Mouse (Mus musculus) megakaryocyte, embryonic 14.5 days (primary cell): ENCODE data around the gene Agap1.

Source experiments
- FLI1 ChIP-seq: IDR thresholded peaks from 2 replicates; pipeline ENCODE4 v1.6.1; 2012; ENCODE audit warnings: low read length, inconsistent platforms, mixed read lengths
- GATA1 ChIP-seq: IDR thresholded peaks from 3 replicates; pipeline ENCODE4 v1.6.1; 2012; ENCODE audit warnings: mixed read lengths, low read length, inconsistent platforms, borderline replicate concordance

- TF ChIP-seq FLI1 (no peak), GATA1 (no peak)
Observed at GRCm38 (mm10) chr1:89613234-89613870, 158.7 kb downstream of the Agap1 start.
